Mouse (Mus musculus): Measurements from ENCODE around the gene Rab11b.
"Not testable (repeated sequence)": the region's sequence is repeated elsewhere in the genome, so short reads cannot be mapped to it uniquely, and the experiment has no call there.

Rab11b gene

DNA sequence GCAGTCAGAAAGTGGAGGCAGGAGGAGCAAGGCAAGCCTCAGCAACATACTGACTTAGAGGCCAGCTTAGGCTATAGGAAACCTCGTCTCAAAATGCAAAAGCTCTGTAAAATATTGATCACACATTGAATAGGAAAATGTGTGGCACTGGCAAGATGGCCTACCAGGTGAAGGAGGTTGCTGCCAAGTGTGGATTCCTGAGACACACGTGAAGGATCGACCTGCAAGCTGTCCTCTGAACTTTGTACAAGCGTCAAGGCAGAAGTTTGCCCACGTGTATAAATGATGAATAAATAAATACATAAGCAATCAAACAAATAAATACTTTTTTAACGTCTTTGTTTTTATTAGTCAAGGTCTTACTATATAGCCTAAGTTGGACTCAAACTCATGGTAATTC lies 13.1 kb upstream of the Rab11b start:
- in situ Hi-C loops (cut with MboI), result no loop called here

DNA sequence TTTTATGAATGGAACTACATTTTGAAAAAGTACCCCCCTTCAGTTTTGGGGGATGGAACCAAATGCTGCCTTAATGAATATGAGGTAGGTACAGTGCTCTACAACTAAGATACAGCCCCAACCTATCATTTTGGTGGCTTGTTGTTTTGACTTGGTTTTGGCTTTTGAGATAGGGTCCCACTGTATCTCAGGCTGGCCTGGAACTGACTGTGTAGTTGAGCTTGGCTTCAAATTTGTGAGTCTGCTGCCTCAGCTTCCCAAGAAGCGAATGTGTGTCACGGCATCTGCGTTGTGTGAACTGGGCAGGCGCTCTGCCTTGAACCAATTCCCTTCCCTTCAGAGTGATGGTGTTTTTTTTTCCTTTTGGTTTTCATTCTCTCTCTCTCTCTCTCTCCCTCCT lies 11.3 kb upstream of the Rab11b start:
- in situ Hi-C loops (cut with MboI), result no loop called here

DNA sequence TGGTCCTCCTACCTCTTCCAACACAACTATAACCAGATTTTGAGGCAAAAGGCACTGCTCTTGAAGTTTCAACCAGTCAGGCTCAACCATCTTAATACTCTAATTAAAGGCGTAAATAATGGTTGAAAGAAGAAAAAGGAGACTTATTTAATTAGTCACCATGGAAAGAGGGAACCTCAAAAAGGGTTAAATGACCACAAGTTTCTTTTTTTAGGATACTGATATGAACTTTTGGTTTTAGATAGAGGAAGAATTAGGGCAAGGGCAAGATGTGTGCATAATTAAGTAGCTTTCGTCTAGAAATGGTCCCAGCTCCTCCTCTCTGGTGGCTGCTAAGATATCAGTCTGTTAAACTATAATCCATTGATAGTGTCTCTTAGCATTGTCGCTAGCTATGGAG lies 6.1 kb upstream of the Rab11b start:
- in situ Hi-C loops (cut with MboI), result no loop called here

DNA sequence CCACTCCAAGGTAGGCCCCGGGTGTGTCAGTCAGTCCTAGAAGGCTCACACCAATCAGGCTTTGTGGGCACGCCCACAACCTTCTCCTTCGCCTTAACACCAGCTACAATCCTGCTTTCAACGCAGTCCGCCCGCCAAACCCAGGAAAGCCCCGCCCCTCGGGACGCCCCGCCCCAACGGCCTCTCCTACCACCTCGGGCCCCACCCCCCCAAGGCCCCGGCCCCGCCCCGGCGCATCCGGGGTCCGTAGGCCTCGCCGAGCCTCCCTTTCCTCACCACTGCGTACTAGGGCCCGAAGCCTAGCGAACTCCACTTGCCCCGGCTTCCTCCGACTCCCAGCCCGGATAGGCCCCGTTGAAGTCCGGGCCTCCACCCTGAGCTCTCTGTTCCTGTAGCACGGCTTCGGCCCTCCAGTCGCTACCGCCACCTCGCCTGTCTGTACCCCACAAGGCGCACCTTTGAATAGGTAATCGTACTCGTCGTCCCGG lies 519 bp downstream of the Rab11b start:
- in situ Hi-C loops (cut with MboI), result no loop called here

DNA sequence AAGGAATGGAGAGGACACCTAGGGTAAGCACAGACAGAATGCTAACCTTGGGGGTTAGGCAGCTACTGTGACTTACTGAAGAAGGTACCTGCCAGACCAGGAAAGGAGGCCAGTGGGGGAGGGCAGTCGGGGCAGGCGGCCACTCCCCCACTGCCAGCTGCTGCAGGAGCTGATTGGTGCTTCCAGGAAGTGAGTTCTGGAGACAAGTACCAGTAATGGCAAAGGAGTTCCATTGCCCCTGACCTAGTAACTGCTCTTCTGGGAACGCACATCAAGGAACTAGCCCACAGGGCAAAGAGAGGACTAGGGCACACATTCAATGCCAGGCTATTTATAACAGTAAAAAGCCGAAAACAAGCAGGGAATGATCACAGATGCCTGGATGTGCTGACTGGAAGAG lies 3.1 kb downstream of the Rab11b start:
- in situ Hi-C loops (cut with MboI), result no loop called here

DNA sequence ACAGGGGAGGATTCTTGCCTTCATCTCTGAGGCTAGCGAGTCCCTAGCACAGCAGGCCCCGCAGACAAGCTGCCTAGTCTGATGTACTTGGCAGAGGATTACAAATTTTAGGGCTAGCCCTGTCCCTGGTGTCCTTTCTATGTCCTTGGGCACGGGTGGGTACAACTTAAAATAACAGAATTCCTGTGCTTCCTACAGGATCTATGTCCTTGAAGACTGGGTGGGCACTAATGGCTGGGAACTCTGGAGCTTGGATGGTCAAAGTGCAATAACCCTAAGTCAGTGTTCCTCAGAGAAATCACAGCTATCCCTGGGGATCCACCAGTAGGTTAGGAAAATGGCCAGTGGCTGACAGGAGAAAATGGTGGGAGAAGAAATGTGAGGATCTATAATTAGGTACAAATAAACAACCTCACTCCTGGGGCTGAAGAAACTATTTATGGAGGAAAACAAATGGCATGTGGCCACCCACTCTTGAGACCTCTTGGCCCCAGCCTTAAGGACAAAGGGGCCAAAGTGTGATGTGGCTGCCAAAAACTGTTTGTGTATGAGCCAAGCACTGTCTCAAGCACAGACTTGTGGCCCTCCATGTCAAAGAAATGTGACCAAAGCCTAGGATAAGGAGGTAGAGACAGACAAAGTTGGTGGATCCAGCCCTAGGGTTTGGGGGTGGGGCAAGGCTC lies 4.1 kb downstream of the Rab11b start:
- in situ Hi-C loops (cut with MboI), result no loop called here

DNA sequence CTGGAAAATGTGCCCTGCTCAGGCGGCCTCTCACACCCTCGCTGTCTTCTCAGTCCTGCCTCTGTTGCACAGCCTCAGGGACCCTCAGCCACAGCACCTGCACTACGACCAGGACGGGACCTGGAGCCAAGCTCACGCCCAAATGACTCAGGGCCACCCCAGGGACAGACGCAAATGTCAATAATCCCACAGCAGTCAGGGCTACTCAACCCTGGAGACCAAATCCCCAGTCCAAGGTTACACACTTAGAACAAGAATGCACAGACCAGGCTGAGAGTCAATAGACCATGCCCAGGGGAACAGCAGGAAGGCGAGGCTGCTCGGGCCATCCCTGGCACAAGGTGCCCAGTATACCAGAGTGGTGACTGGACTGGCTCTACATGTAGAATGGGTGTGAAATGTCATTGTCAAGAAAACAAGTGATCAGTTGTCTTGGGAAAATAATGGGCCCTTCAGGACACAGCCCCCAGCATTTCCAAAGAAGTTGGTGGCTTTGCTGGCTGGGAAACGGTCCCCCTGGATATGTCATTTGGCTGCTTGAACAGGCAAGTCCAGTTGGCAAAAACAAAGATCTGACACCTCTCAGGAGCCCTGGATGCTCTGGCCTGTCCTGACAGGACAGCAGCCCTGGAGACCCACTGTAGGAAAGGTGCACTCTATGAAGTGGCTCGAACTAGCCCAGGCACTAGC lies 4.8 kb downstream of the Rab11b start:
- in situ Hi-C loops (cut with MboI), result no loop called here

DNA sequence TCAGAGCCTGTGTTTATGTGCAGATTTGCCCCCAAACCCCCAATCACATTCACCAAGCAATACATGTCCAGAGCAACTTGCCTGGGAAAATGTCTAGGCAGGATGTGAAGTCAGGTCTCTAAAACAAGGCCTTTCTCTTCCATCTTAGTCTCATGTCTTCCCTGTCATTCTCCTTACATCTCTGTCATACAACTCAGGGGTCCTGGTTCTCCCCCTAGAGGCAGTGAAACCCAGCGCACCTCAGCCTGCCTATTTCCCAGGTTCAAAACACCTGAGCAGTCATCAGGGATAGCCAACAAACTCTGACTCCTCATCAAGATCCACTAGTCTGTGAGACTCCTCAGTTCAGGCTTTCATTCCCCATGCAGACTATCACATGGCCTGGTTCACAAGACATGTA lies 5.7 kb downstream of the Rab11b start:
- in situ Hi-C loops (cut with MboI), result no loop called here

DNA sequence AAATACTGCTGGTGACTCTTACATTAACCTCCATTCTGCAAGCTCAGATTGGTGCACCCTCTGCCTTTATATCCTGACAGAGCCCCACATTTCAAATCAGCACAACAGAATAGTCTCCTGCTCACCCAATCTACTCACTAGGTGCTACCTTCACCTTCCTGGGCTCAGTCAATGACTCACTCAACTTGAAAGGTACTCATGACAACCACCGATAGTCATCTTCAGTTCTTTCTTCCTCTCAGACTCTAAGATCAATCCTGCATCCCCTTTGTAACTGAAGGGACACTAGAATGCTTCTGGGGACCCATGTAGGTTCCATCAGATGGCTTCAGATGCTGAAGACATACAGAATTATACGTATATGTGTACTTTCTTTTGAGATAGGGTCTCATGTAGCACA lies 8.0 kb downstream of the Rab11b start:
- in situ Hi-C loops (cut with MboI), result no loop called here

DNA sequence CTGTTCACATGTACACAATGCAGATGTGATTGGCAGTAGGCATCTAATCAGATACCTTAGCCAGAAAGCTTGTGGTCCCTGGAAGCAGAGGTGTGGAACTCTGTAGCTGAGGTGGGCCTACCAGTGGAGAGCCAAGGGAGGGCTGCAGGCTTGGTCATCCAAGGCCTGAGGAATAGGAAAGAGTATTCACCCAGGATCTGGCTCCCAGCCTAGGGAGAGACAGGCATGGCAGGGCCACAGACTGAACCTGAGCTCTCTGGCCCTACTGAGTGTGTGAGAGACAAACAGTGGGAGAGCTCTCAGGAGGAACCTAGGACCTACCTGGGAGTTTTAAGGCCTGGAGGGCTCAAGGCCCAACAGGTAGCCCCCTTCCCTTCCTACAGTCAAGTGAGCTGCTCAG lies 9.1 kb downstream of the Rab11b start:
- in situ Hi-C loops (cut with MboI), result no loop called here

DNA sequence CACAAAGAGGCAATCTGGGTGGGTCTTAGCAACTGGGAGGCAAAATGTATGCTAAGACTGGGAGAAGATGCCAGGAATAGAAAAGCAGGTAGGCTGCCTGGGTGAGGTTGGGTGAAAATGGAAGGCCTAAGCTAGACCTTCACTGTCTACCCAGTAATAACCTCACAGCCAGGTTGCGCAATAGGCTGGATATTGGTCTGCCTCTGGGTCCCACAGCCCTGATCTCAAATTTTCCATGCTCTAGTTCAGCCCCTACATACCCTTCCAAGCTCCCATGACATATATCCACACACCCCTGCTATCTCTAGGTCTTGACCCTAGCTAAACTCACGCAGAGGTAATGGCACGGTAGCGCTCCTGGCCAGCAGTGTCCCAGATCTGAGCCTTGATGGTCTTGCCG lies 10.9 kb downstream of the Rab11b start:
- in situ Hi-C loops (cut with MboI), result no loop called here

DNA sequence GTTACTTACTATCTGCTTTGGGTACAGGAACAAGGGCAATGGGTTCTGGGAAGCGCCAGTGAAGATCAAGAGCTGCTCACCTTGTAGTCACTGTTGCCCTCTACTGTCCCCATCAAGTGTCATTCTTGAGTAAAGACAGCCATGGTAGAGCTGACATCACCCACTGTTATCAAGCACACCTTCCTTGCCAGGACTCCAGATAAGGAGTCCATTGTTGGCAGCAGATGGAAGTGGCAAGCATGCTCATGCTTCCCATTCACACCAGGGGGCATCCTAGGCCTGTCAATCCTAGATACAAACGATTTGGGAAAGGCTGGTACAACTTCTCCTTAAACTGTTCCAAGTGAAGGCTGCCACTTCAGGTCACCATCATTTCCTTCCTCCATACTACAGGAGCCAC lies 14.3 kb downstream of the Rab11b start:
- in situ Hi-C loops (cut with MboI), result no loop called here

DNA sequence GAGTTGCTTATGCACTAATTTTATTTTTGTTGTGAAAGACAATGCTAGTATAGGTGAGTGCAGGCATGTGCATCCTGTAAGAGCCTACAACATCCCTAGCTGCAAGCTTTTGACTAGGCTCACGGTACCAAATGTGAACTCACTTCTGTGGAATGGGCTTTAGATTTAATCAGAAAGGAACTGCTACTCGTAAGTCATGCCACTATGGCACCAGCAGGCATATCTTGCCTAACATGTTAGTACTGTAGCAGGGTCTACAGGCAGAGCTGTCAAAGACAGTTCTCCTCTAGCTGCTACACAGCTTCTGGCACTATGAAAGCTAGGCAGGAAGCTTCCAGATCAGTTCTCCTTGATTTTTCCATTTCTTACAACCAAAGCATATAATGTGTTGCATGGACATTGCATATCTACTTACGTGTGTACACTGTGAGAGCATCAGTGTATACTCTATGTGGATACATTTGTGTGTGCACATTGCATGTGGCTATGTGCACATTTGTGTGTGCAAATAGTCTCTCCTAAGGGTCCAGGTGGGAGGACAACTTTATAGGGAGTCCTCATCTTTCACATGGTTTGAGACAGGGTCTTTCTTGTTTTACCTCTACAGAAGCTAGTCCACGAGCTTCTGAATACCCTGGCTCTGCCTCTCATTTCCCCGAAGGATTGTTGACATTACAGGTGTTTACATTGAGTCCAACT lies 15.5 kb downstream of the Rab11b start:
- in situ Hi-C loops (cut with MboI), result no loop called here

DNA sequence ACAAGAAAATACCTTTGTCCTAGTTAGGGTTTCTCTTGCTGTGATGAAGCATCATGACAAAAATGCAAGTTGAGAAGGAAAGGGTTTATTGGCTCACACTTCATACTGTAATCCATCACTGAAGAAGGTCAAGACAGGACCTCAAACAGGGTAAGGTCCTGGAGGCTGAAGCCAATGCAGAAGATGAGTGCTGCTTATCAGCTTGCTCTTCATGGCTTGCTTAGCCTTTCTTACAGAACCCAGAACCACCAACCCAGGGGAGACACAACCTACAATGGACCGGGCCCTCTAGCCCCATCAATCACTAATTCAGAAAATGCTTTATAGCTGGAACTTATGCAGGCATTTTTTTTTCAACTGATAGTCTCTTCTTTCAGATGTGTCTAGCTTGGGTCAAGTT lies 17.9 kb downstream of the Rab11b start:
- in situ Hi-C loops (cut with MboI), result no loop called here

DNA sequence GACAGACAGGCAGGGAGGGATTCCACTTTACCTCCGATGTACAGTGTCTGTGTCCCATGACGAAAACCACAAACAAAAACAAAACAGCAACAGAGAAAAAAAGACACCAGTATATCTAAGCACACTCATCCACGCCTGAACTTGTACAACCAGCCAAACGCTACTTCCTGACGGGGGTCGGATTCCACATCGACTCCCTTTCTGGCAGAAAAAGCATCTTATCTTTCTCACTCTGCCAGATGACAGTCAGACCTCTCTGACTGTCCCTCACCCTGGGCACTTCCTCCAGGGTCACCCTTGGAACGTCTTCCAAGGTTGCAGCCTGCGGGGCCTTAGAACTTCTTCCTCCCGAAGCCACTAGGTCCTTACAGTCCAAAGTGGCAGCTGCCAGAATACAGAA lies 26.8 kb downstream of the Rab11b start:
- in situ Hi-C loops (cut with MboI), result not testable (repeated sequence)

DNA sequence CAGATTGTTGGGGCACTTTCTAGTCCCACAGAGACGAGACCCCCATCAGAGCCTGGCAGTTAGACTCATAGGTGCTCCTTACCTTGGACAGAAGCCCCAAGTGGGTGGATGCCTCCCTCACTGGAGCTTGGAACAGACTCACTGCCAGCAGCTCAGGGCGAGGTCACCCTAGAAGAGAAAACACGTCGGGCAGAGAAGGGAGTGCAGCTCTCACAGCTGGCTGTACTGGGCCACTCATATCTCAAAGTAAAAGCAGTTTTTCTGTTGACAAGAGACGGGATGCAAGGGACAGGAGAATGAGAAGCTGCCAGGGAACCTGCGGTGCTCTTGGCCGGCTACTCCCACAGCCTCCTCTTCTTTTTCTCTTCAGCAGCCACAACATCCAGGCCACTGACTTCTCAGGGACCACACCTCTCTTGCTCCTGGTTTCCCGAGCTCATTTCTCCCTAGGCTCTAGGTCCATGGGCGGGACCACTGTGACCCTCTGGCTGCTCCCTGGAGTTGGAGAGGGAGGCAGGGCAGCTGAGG lies 27.7 kb downstream of the Rab11b start:
- in situ Hi-C loops (cut with MboI), result not testable (repeated sequence)

DNA sequence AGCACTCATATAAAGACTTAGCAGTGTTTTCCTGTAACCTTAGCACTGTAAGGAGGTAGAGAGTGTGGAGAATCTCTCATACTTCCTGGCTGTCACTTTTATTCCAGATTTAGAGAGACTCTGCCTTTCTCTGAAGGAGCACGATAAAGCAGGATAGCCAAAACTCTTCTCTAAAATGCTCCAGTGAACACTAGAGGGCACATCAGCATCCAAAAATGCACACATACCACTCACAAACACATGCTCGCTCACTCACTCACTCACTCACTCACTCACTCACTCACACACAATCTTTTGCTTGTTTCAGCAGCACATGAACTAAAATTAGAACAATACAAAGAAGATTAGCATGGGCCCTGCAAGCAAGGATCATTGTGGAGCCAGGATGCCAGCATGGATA lies 31.1 kb downstream of the Rab11b start:
- in situ Hi-C loops (cut with MboI), result no loop called here

DNA sequence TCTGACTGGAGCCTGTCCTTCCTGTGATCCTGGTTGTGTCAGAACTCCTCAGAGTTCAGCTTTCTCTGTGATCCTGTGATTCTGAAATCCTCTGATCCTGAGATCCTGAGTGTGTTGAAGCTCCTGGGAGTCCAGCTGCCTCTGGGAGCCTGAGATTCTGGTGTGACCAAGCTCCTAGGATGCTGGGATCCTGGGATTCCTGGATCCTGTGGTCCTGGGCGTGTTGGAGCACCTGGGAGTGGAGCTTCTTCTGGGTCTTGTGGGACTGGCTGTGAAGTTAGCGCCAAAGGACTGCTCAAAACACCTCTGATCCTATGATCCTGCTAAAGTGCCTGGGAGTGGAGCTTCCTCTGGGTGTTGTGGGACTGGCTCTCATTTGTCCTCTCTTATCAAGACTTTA lies 31.9 kb downstream of the Rab11b start:
- in situ Hi-C loops (cut with MboI), result no loop called here

DNA sequence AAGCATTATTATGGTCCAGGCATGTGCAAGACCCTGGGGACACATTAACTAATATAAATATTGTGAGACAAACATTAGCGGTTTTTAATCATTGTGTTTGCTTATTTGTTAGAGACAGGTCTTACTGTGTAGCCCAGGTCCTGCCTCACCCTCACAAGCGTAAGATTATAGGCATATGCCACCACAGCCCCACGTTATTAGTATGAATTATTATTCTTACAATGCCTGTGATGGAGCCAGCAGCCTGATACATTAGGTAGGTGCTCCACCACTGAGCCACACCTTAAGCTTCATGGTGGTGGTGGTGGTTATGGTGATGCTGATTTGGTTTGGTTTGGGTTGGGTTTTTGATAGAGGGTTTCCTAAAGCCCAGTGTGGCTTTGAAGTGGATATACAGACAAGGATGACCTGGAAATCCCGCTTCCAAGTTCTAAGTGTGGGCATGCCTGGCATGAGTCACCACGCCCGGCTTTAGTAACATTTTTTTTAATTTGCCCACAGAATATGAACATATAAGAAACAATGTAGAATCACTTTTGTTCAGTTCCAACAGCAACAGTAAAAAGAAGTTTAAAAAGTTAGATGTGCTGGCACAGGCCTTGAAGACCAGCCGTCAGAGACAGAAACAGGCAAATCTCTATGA lies 40.5 kb downstream of the Rab11b start:
- in situ Hi-C loops (cut with MboI), result no loop called here

DNA sequence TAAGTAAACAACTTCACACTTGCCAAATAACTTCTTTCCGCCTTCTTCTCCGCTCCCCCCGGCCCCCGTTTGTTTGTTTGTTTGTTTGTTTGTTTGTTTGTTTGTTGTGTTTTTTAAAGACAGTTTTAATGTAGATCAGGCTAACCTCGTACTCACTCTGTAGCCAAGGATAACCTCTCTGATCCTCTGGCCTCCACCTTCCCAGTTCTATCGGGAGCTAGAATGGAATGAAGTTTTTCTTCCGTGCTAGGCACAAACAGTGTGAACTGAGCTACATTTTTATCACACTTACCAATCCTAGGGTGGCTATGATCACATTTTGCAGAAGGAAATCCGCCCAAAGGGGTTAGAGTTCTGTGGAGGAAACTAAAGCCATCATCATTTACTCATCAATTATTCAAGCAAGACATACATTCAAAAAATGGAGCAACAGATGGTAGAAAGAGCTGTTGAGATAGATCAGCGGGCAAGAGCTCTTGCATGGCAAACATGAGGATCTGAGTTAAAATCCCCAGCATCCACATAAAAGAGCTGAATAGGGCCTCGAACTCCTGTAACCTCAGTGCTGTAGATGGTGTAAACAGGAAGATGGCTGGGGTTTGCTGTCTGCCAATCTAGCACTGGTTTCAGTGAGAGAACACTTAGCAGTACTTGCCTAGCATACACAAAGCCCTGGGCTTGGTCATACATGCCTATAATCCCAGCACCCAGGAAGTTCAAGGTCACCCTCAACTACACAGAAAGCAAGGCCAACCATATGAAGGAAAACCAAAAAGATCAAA lies 41.2 kb downstream of the Rab11b start:
- in situ Hi-C loops (cut with MboI), result no loop called here

DNA sequence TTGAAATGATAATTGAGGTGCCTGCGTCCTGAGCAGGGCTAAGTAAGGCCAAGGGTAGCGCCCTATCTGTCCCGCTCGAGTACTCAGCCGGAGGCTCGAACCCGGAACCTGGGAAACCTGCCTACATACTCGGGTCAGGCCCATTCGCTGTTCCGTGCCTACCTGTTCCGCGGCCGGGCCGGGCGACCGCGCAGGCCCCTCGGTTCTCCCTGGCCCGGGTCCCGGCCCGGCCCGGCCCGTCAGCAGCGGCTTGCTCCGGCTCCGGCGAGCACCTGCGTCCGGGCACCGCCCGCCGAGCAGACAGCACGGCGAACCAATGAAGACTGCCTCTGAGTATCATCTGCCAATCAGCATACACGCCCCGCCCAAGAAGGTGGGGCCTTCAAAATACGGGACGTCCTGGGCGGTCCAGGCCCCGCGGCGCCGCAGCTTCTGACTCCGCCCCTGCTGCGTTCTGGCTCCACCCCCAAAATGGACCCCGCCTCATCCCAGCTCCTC lies 41.9 kb downstream of the Rab11b start, which contains the start of gene March2:
March2 (minus strand) TSS at position 287 of the 498 bp plus-strand sequence.
- in situ Hi-C loops (cut with MboI), result no loop called here

Data from mature B cell (primary cell).